Mouse (Mus musculus): ENCODE data around the gene Dcst1.
A peak's percentile ranks its signal among the peaks of the same experiment; 100 is the strongest.

DNA sequence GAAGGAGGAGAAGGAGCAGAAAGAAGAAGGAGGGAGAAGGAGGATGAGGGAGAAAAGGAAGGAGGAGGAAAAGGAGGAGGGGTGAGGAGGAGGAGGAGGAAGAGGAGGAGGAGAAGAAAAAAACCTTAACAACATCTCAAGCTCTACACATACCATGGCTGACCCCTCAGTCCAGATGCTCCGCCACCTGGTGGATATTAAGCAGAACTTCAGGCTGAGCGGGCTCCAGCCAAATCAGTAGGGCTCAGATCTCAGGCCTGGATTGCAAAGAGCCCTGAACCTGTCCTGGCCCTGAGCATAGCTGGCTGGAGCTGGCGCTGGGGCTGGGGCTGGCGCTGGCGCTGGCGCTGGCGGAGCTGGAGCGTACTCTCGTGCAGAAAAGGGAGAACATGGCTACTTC lies 57.0 kb downstream of the Dcst1 start:
- TF ChIP-seq CTCF (IDR thresholded peaks at IDR 0.05; ENCODE audit: insufficient read depth, low read depth, low read length) (peak; percentile 72), POLR2A (IDR thresholded peaks at IDR 0.05; ENCODE audit: insufficient read depth, low read depth, low read length) (no peak)
